Mouse (Mus musculus): ENCODE data around the gene Slc51b.

DNA sequence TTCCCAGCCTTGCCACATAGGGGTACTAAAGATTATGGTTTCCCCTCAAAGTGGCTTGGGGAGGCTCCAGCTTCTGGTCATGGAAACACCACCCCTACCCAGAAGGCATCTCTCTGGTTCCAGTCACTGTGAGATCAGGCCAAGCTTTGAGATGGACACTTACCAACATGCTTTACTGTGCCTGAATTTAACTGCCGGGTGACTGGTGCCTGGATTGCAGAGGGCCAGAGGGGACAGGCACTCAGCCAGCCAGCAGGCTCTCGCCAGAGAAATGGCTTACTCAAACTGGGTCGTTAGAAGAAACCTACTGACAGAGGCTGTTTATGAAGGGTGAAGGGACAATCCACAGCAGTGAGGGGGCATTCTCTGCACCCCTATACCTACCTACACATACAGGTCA, 38.5 kb downstream of the Slc51b start:
- TF ChIP-seq CTCF (conservative IDR thresholded peaks at IDR 0.05 in 1 of 2, IDR thresholded peaks at IDR 0.05 in 1 of 2; ENCODE audit: low read depth in 2 of 2, low read length in 2 of 2) (no peak), JUND (conservative IDR thresholded peaks at IDR 0.05; ENCODE audit: low read depth, low read length) (no peak), E2F4 (IDR thresholded peaks at IDR 0.05; ENCODE audit: insufficient replicate concordance, low read depth, low read length) (no peak), POLR2A (IDR thresholded peaks at IDR 0.05; ENCODE audit: low read depth, low read length) (no peak), MEF2A (IDR thresholded peaks at IDR 0.05; ENCODE audit: borderline replicate concordance, low read depth, low read length) (no peak), CHD1 (IDR thresholded peaks at IDR 0.05; ENCODE audit: low read depth, low read length) (no peak), USF1 (IDR thresholded peaks at IDR 0.05; ENCODE audit: low read depth, low read length) (no peak), TBP (conservative IDR thresholded peaks at IDR 0.05; ENCODE audit: low read depth, low read length) (no peak), SMC3 (IDR thresholded peaks at IDR 0.05; ENCODE audit: low read depth, low read length) (no peak)
